Mouse (Mus musculus) embryonic stem cell, embryonic (primary cell): Measurements from ENCODE around the gene Ctcfl.

Experiments used
- CTCF ChIA-PET, 4 experiments: fragments of 300-600 bp in 2 of 4; fragments of 350-600 bp in 2 of 4; sonication (Branson Sonifier 250); formaldehyde crosslinking; loops; one replicate each; lab custom pipeline; 2022; ENCODE audit warnings: inconsistent platforms in 2 of 4; lab: Charles Lee
- POLR2A ChIA-PET, 4 experiments: fragments of 300-600 bp in 2 of 4; fragments of 350-600 bp in 2 of 4; sonication (Branson Sonifier 250); formaldehyde crosslinking; loops; one replicate each; lab custom pipeline; 2022; ENCODE audit warnings: antibody characterized with exemption in 4 of 4, inconsistent platforms in 1 of 4; lab: Charles Lee

The Ctcfl gene

GRCm38 (mm10) chr2:173046582-173047297 is 72.6 kb downstream of the Ctcfl start:
- CTCF ChIA-PET: interaction anchor here in 3 of 4 experiments (0.6 to 1.4 kb wide), 11 partner anchors 12 to 215 kb away, joined by 3 to 12 read pairs (median 3); partner anchors contain the start of gene Rbm38 (in 1 of the 3)
- POLR2A ChIA-PET: interaction anchor here in 3 of 4 experiments (0.5 to 35.9 kb wide), 21 partner anchors 9 to 524 kb away, joined by 3 to 593 read pairs (median 4); partner anchors contain the start of gene Rbm38 (in 2 of the 3)

GRCm38 (mm10) chr2:173044198-173044970 is 74.9 kb downstream of the Ctcfl start:
- POLR2A ChIA-PET: interaction anchor here in 3 of 4 experiments (0.5 to 35.9 kb wide), 14 partner anchors 11 to 70 kb away, joined by 3 to 593 read pairs (median 4); partner anchors contain the start of gene Rbm38 (in 2 of the 3)
- CTCF ChIA-PET: interaction anchor here in 2 of 4 experiments (0.9 to 1.2 kb wide), 4 partner anchors 18 to 39 kb away, joined by 3 to 4 read pairs (median 3); no protein-coding TSS in a partner anchor
